Mouse (Mus musculus): Measurements from ENCODE around the gene Gpr179.
"Not testable (repeated sequence)": the region's sequence is repeated elsewhere in the genome, so short reads cannot be mapped to it uniquely, and the experiment has no call there.

Gene Gpr179

GRCm38 (mm10) chr11:97355247-97355646 lies 3.4 kb upstream of the Gpr179 start:
- DNase-seq (ENCODE audit: low spot score), result no peak

GRCm38 (mm10) chr11:97354646-97355045 lies 2.8 kb upstream of the Gpr179 start:
- no peak for DNase-seq (ENCODE audit: low spot score)

GRCm38 (mm10) chr11:97352935-97353597 lies 1.2 kb upstream of the Gpr179 start:
- DNase-seq (ENCODE audit: low spot score), result no peak

GRCm38 (mm10) chr11:97350035-97350434 lies 1.8 kb downstream of the Gpr179 start:
- no peak for DNase-seq (ENCODE audit: low spot score)

- DNase-seq (ENCODE audit: low spot score), result no peak
Measured at GRCm38 (mm10) chr11:97347291-97347690, 4.6 kb downstream of the Gpr179 start.

- DNase-seq (ENCODE audit: low spot score), result no peak
Measured at GRCm38 (mm10) chr11:97346383-97346782, 5.5 kb downstream of the Gpr179 start.

- no peak for DNase-seq (ENCODE audit: low spot score)
Measured at GRCm38 (mm10) chr11:97345446-97345845, 6.4 kb downstream of the Gpr179 start.

GRCm38 (mm10) chr11:97343619-97344018 lies 8.3 kb downstream of the Gpr179 start:
- DNase-seq (ENCODE audit: low spot score), result peak; percentile 55

GRCm38 (mm10) chr11:97343175-97343574 lies 8.7 kb downstream of the Gpr179 start:
- no peak for DNase-seq (ENCODE audit: low spot score)

GRCm38 (mm10) chr11:97338977-97339315 lies 12.9 kb downstream of the Gpr179 start:
- no peak for DNase-seq (ENCODE audit: low spot score)

GRCm38 (mm10) chr11:97338302-97338976 lies 13.4 kb downstream of the Gpr179 start:
- no peak for DNase-seq (ENCODE audit: low spot score)

GRCm38 (mm10) chr11:97337363-97337762 lies 14.5 kb downstream of the Gpr179 start:
- no peak for DNase-seq (ENCODE audit: low spot score)

GRCm38 (mm10) chr11:97336751-97337345 lies 15.0 kb downstream of the Gpr179 start:
- no peak for DNase-seq (ENCODE audit: low spot score)

- DNase-seq (ENCODE audit: low spot score), result no peak
Measured at GRCm38 (mm10) chr11:97336238-97336637, 15.6 kb downstream of the Gpr179 start.

- DNase-seq (ENCODE audit: low spot score), result no peak
Measured at GRCm38 (mm10) chr11:97334400-97334799, 17.5 kb downstream of the Gpr179 start.

- DNase-seq (ENCODE audit: low spot score), result no peak
Measured at GRCm38 (mm10) chr11:97333896-97334295, 18.0 kb downstream of the Gpr179 start.

GRCm38 (mm10) chr11:97333044-97333443 lies 18.8 kb downstream of the Gpr179 start:
- no peak for DNase-seq (ENCODE audit: low spot score)

- no peak for DNase-seq (ENCODE audit: low spot score)
Measured at GRCm38 (mm10) chr11:97331231-97332190, 20.4 kb downstream of the Gpr179 start.

GRCm38 (mm10) chr11:97330315-97330714 lies 21.6 kb downstream of the Gpr179 start:
- DNase-seq (ENCODE audit: low spot score), result no peak

GRCm38 (mm10) chr11:97328148-97328547 lies 23.7 kb downstream of the Gpr179 start:
- DNase-seq (ENCODE audit: low spot score), result peak; percentile 66

GRCm38 (mm10) chr11:97325224-97325623 lies 26.7 kb downstream of the Gpr179 start:
- DNase-seq (ENCODE audit: low spot score), result no peak

GRCm38 (mm10) chr11:97321894-97322600 lies 29.8 kb downstream of the Gpr179 start:
- DNase-seq (ENCODE audit: low spot score), result not testable (repeated sequence)
